Mouse (Mus musculus) liver, embryonic 16.5 days (tissue): ENCODE data around the gene Stxbp6. TPM values are rescaled to one million over a fixed set of nuclear protein-coding genes. Genes with fewer than 3 reads are reported as not detected.
"Not testable (repeated sequence)": the region's sequence is repeated elsewhere in the genome, so short reads cannot be mapped to it uniquely, and the experiment has no call there.

ENCODE experiments used
- ATAC-seq: fragments of 200-750 bp; cut with Nextera tagmentation; 2 replicates; pipeline ENCODE4 v1.8.0; 2017; ENCODE audit warnings: low read depth, mild to moderate bottlenecking, moderate number of reproducible peaks, moderate library complexity
- H3K27ac ChIP-seq: fragments of 300-500 bp; sonication (generic); 2 replicates; pipeline ENCODE4 v1.5.1; 2014; ENCODE audit warnings: mild to moderate bottlenecking, low read length
- H3K27me3 ChIP-seq: fragments of 300-500 bp; sonication (generic); 2 replicates; pipeline ENCODE4 v1.6.1; 2014; ENCODE audit warnings: low read depth, low read length, mixed read lengths; ENCODE audit not compliant: control insufficient read depth, insufficient read depth
- H3K36me3 ChIP-seq: fragments of 300-500 bp; sonication (generic); 2 replicates; pipeline ENCODE4 v1.6.1; 2014; ENCODE audit warnings: mild to moderate bottlenecking; ENCODE audit not compliant: control insufficient read depth, insufficient read depth
- H3K4me1 ChIP-seq: fragments of 300-500 bp; sonication (generic); 2 replicates; pipeline ENCODE4 v1.6.1; 2014; ENCODE audit warnings: low read depth, low read length, mixed read lengths; ENCODE audit not compliant: control insufficient read depth
- H3K4me2 ChIP-seq: fragments of 300-500 bp; sonication (generic); 2 replicates; pipeline ENCODE4 v1.6.1; 2014; ENCODE audit warnings: low read depth, low read length, mixed read lengths
- H3K4me3 ChIP-seq: fragments of 300-500 bp; sonication (generic); 2 replicates; pipeline ENCODE4 v1.5.1; 2014; ENCODE audit warnings: low read depth, mild to moderate bottlenecking, low read length
- H3K9ac ChIP-seq: fragments of 300-500 bp; sonication (generic); 2 replicates; pipeline ENCODE4 v1.6.1; 2014; ENCODE audit warnings: low read depth, low read length
- H3K9me3 ChIP-seq: fragments of 300-500 bp; sonication (generic); replicated peaks from 2 replicates; pipeline ENCODE4 v1.6.1; 2016; ENCODE audit warnings: low read length; ENCODE audit not compliant: control insufficient read depth
- WGBS: fragments of 180-500 bp; shearing (Covaris S2); extraction: QIAGEN DNeasy Blood & Tissue Kit; methylation state at CpG from one replicate; pipeline ENCODE4 v1.1.7; 2014; ENCODE audit not compliant: insufficient replicate concordance; 5-methylcytosine and 5-hydroxymethylcytosine counted together
- polyA plus RNA-seq: library from polyadenylated mRNA; unstranded; fragments of >200 nt; fragmentation: Nextera tagmentation; extraction: Ambion mirVana; gene quantifications from 2 replicates; pipeline ENCODE4 v1.2.1, GENCODE M21; 2015

The Stxbp6 gene
- 5.8 and 7.3 TPM in 2 replicates for polyA plus RNA-seq

DNA sequence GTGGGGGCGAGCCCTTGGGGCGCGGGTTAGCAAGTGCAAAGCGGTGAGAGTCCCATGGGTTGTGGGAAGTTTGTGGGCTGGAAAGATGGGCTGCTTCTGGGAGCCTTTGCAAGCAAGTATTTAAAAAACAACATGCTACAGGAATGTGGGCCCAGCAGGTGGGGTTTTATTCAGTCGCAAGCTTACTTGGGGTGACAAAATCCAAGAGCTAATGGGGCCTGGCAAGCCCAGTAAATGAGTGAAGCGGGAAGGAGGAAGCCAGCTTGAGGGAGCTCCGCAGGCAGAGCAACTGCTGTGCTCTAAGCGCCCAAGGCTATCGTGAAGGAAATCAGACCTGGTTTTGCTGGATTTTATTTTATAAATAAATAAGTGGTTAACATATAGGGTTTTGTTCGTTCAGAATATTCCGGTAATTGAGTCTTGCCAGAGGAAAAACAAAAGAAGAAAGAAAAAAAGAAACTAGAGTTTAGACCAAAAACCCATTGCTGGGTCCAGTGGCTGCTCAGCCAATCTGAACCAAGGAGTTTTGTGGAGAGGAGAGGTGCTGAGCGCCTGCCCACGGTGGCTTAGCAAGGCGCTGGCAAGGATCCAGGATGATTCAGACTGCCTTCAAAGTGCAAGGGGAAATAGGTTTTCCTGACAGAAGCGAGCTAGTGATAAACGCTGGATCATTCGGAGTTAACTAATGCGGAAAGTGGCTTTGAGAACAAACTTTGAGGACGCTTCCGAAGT is at the start of gene Stxbp6:
Gene Stxbp6, minus strand, starts transcription at position 99 of the 732 bp plus-strand sequence.
- peaks cover 17% of the 10 kb centered on the region for H3K27me3 ChIP-seq
- H3K27ac ChIP-seq, result peak within 1 kb of the TSS; percentile 71
- WGBS, result 2% methylated on average over 20 of the region's 20 CpGs
- no peaks in the 10 kb centered on the region; the same call in 1 of the 2 replicates for H3K4me1 ChIP-seq
- peak within 1 kb of the TSS; percentile 61 for H3K4me3 ChIP-seq
- ATAC-seq, result no peak
- peak within 1 kb of the TSS; percentile 55 for H3K4me2 ChIP-seq
- no peaks in the 10 kb centered on the region for H3K36me3 ChIP-seq
- no peaks in the 10 kb centered on the region for H3K9me3 ChIP-seq
- peak within 1 kb of the TSS; percentile 58 for H3K9ac ChIP-seq

DNA sequence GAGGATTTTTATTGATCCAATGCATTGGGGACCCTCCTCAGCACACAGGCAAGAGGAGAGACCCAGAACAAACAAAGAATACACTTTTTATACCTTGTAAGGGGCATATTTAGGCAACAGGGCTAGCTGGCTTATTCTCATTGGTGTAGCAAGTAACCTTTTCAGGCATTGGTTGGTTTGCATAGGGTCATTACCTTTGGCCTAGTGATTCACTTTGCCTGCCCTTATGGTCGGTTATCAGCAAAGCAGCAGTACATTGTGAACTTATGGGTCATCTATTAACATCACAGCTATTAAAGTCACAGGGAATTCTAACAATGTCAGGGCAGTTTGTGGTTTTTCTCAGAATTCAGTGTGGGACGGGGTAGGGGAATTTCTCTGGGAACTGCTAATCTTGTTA is 28.4 kb upstream of the Stxbp6 start:
- H3K4me2 ChIP-seq, H3K36me3 ChIP-seq, ATAC-seq, H3K4me3 ChIP-seq, H3K9ac ChIP-seq, H3K27me3 ChIP-seq, H3K9me3 ChIP-seq, H3K4me1 ChIP-seq, H3K27ac ChIP-seq: not testable (repeated sequence)
- 34% methylated on average over 2 of the region's 2 CpGs for WGBS

DNA sequence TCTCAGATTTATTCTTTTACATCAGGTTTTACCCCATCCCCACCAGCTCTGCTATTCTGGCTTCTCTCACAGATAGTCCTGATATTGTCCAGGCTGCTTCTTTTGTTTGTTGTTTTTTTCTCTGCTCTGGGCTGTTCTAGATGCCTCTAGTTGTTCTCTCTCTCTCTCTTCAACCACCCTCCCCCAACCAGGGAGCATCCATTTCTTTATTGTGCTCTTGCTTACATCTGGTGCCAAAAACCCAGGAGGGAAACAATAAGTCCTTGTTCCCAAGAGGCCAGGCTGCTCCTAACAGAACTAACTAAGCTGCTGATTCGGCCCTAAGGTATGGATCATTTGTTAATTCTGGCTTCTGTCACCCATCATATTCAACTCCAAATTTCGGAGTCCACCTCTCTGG is 19.2 kb upstream of the Stxbp6 start:
- H3K4me2 ChIP-seq, result no peak overlapping the region
- 56% methylated on average over 2 of the region's 2 CpGs for WGBS
- no peak overlapping the region for H3K4me3 ChIP-seq
- no peak overlapping the region for H3K9ac ChIP-seq
- H3K36me3 ChIP-seq, result no peaks in the 10 kb centered on the region
- H3K9me3 ChIP-seq, result no peaks in the 10 kb centered on the region
- H3K27me3 ChIP-seq, result no peaks in the 10 kb centered on the region
- ATAC-seq, result no peak
- H3K27ac ChIP-seq, result no peak overlapping the region
- H3K4me1 ChIP-seq, result no peaks in the 10 kb centered on the region

DNA sequence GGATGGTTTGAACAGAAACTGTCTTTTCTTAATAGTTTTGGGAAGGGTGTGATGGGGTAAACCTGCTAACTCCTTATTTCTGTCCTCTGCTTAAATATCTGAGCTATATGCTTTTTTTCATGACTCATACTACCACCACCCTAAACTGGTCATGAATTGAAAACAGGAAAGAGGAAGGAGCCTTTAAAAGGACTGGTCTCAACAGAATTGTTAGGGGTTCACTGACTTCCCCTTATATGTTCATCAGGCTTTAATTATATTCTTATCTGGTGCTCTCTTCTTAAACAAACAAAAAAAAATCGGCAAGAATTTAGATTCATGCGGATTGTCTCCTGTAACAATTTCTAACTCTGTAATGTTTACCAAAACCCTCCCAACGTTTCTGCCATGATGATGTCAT is 17.9 kb upstream of the Stxbp6 start:
- H3K4me2 ChIP-seq, result no peak overlapping the region
- H3K36me3 ChIP-seq, result no peaks in the 10 kb centered on the region
- no peak overlapping the region for H3K4me3 ChIP-seq
- WGBS, result 35% methylated on average over 3 of the region's 3 CpGs
- no peaks in the 10 kb centered on the region for H3K9me3 ChIP-seq
- ATAC-seq, result no peak
- no peak overlapping the region for H3K27ac ChIP-seq
- H3K9ac ChIP-seq, result no peak overlapping the region
- H3K27me3 ChIP-seq, result no peaks in the 10 kb centered on the region
- H3K4me1 ChIP-seq, result no peaks in the 10 kb centered on the region

DNA sequence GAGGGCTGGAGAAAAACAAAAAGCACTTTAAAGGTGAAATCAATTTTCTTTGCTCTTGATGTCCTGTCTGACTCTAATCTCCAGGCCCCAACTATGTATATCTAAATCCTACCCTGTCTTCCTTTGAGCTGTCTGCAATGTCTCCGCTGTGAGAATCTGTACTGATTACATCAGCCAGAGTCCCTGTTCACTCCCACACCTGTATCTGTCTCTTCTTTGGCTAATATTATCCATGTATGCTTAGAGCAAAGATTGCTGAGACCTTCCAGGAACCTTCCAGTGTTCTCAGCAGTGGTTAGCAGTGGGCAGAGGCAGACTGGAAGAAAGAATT is 8.6 kb upstream of the Stxbp6 start:
- Histone ChIP-seq H3K4me3 (no peak overlapping the region), H3K27ac (no peak overlapping the region), H3K9me3 (no peaks in the 10 kb centered on the region), H3K4me2 (no peak overlapping the region), H3K4me1 (no peaks in the 10 kb centered on the region; the same call in none of the 2 replicates), H3K27me3 (no peaks in the 10 kb centered on the region), H3K36me3 (no peaks in the 10 kb centered on the region), H3K9ac (no peak overlapping the region)
- WGBS, result 65% methylated on average over 1 of the region's 1 CpGs
- ATAC-seq, result no peak

DNA sequence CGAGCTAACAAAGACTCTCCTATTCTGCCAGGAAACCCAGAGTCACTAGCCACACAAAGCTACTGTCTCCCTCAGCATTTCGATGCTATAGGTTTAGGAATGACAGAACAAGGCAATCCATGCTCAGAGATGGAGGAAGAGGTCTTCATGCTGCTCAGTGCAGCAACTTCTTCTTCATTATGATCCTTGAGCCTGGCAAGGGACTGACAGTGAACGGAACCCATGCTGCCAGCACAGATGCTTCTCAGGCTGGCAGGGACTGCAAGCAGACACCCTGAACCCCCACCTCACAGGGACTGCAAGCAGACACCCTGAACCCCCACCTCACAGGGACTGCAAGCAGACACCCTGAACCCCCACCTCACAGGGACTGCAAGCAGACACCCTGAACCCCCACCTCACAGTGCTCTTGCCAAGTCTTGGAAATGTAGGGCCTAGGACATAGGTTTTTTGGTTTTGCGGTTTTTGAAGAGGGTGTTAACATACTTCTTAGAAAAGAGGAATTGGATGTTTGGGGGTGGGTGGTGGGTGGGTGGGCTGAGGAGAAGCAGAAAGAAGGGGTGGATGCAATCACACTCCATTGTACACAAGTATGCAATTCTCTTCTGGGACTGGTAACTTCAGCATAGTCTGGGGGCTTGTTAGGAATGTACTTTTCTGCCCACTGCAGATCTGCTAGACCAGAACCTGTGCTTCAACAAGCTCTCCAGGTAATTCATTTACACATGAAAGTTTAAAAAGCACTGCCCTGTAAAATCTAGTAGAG is 8.1 kb upstream of the Stxbp6 start:
- no peak overlapping the region for H3K27ac ChIP-seq
- no peak overlapping the region for H3K4me3 ChIP-seq
- H3K4me1 ChIP-seq, result no peaks in the 10 kb centered on the region; the same call in none of the 2 replicates
- H3K9me3 ChIP-seq, result no peaks in the 10 kb centered on the region
- no peak overlapping the region for H3K9ac ChIP-seq
- no peaks in the 10 kb centered on the region for H3K36me3 ChIP-seq
- H3K27me3 ChIP-seq, result no peaks in the 10 kb centered on the region
- no peak overlapping the region for H3K4me2 ChIP-seq
- ATAC-seq, result no peak
- WGBS, result 55% methylated on average over 4 of the region's 4 CpGs

DNA sequence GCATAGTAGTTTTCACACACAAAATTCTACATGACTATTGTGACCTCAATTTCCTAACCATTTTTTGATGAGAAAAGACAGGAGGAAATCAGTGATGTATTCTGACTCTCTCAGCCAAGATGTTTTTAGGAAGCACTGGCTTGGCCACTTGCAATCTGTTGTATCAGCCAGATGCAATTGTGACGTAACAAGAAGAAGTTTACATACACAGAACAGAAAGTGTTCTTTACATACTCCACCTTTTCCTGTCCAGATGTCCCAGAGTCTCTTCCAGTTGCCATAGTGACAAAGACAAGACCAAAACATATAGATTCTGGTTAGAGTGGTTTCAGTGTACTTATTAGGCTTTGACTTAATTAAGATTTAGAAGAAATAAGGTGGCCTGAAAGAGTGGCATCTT is 7.1 kb upstream of the Stxbp6 start:
- Histone ChIP-seq H3K9me3 (no peaks in the 10 kb centered on the region), H3K9ac (no peak overlapping the region), H3K27me3 (no peaks in the 10 kb centered on the region), H3K36me3 (no peaks in the 10 kb centered on the region), H3K4me3 (no peak overlapping the region), H3K4me2 (no peak overlapping the region), H3K4me1 (no peaks in the 10 kb centered on the region; the same call in none of the 2 replicates), H3K27ac (no peak overlapping the region)
- 34% methylated on average over 1 of the region's 1 CpGs for WGBS
- no peak for ATAC-seq

DNA sequence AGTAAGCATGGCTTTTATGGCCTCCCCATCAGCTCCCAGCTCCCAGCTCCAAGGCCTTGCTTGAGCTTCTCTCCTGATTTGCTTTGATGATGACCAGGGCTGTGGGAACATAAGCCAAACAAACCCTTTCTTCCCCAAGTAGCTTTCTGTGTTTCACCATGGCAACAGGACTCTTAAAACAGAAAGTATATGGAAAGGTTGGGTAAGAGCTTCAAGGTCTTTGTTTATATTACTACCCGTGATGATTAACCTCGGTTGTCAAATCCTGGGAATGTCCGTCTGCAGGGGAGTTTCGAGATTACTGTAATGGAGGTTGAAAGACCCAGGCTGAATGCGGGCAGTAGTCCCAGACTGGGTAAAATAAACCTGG is 6.2 kb upstream of the Stxbp6 start:
- Histone ChIP-seq H3K27me3 (no peaks in the 10 kb centered on the region), H3K4me3 (no peak overlapping the region), H3K27ac (no peak overlapping the region), H3K4me1 (no peaks in the 10 kb centered on the region; the same call in none of the 2 replicates), H3K4me2 (no peak overlapping the region), H3K9ac (no peak overlapping the region), H3K9me3 (no peaks in the 10 kb centered on the region), H3K36me3 (no peaks in the 10 kb centered on the region)
- ATAC-seq, result peak; percentile 50
- WGBS, result 47% methylated on average over 5 of the region's 5 CpGs

DNA sequence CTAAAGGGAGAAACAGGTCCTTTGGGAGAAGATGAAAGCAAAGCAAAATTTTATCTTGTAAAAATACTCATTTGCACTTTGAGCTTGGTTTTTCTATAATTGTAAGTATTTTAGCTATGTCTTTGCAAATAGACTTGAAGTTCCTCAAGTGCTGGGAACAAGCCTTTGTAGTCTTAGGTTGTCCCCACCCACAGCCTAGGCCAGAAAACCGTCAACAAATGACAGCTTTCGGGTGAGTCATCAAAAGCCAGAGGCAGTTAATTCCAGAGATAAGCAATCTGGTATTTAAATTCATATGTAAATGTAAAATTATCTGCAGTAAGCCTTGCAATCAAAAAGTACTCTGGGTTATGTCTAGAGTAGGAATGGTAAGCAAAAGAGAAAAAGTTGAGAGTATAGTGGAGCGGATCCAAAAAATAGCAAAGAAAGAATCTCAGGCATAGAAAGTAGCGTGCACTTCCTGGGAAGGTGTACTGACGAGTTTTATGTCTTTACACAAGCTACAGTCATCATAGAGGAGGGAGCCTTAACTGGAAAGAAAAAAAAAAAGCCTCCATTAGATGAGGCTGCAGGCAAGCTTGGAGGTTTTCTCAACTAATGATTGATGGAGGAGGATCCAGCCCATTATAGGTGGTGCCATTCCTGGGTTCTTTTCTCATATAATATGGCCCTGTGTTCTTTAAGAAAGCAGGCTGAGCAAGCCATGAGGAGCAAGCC is 5.7 kb upstream of the Stxbp6 start:
- Histone ChIP-seq H3K9me3 (no peaks in the 10 kb centered on the region), H3K9ac (no peak overlapping the region), H3K4me1 (no peaks in the 10 kb centered on the region; the same call in none of the 2 replicates), H3K36me3 (no peaks in the 10 kb centered on the region), H3K4me2 (no peak overlapping the region), H3K27ac (no peak overlapping the region), H3K4me3 (no peak overlapping the region), H3K27me3 (no peaks in the 10 kb centered on the region)
- ATAC-seq, result no peak
- 43% methylated on average over 5 of the region's 5 CpGs for WGBS
